22 mouse cellular contexts compared by ENCODE assay signal in genomic region chr6:108837958-108838357, GRCm38 (mm10). TPM values are rescaled to one million over a fixed set of nuclear protein-coding genes. Genes with fewer than 3 reads are reported as not detected.
DNase-seq lines count a peak whose midpoint lies in the region; ATAC-seq and TF ChIP-seq lines count a peak whose summit lies in the region.
"Had no signal": no experiment of that assay in that cellular context is flagged by ENCODE, and none has a peak within 500 bp of the region (broad histone marks: within the 10 kb centered on the region; RNA-seq: fewer than 3 reads in every experiment).

No protein-coding gene starts in this region.

- no peak overlapping the region for H3K9ac ChIP-seq in heart, postnatal 0 days (replicated peaks; ENCODE audit: low read depth, low read length)
- H3K9ac ChIP-seq in intestine, embryonic 15.5 days: no peak overlapping the region
- no peak overlapping the region for H3K9ac ChIP-seq in kidney, embryonic 15.5 days
- H3K9ac ChIP-seq: hindbrain, embryonic 13.5 days; liver, embryonic 15.5 days; neural tube, embryonic 12.5 days had no signal

- TF ChIP-seq EP300 in heart, postnatal 0 days (IDR thresholded peaks at IDR 0.05; ENCODE audit: low read depth): no peak

- H3K27ac ChIP-seq in heart, postnatal 0 days (ENCODE audit: low read depth): peak overlapping the region; percentile 10; the same call in 1 of the 2 replicates
- no peak overlapping the region for H3K27ac ChIP-seq in intestine, embryonic 15.5 days
- H3K27ac ChIP-seq in limb, embryonic 10.5 days: no peak overlapping the region
- no peak overlapping the region for H3K27ac ChIP-seq in kidney, embryonic 15.5 days
- H3K27ac ChIP-seq: heart, embryonic 10.5 days; hindbrain, embryonic 13.5 days; neural tube, embryonic 12.5 days; stomach, postnatal 0 days had no signal

- ATAC-seq in heart, postnatal 0 days (ENCODE audit: insufficient read depth, low read depth): no peak
- peak; percentile 32; the same call in 1 of the 2 replicates for ATAC-seq in intestine, embryonic 15.5 days
- ATAC-seq in kidney, embryonic 15.5 days (replicated peaks; ENCODE audit: low FRiP score): no peak
- ATAC-seq: forebrain, embryonic 14.5 days; inflammation-experienced regulatory T-cells, adult 6 months had no signal

- no peak for TF ChIP-seq CTCF in heart, postnatal 0 days (IDR thresholded peaks at IDR 0.05; ENCODE audit: low read depth)

- no peaks in the 10 kb centered on the region for H3K9me3 ChIP-seq in heart, postnatal 0 days (replicated peaks; ENCODE audit: control insufficient read depth, low read length)
- no peaks in the 10 kb centered on the region for H3K9me3 ChIP-seq in intestine, embryonic 15.5 days
- no peaks in the 10 kb centered on the region for H3K9me3 ChIP-seq in limb, embryonic 10.5 days (replicated peaks)
- H3K9me3 ChIP-seq in kidney, embryonic 15.5 days (replicated peaks): no peaks in the 10 kb centered on the region
- H3K9me3 ChIP-seq: heart, embryonic 10.5 days; hindbrain, embryonic 13.5 days; liver, embryonic 15.5 days; neural tube, embryonic 12.5 days had no signal

- no peaks in the 10 kb centered on the region for H3K4me1 ChIP-seq in heart, postnatal 0 days (ENCODE audit: control insufficient read depth, insufficient read depth)
- peaks cover 17% of the 10 kb centered on the region; the same call in 1 of the 2 replicates for H3K4me1 ChIP-seq in intestine, embryonic 15.5 days (replicated peaks)
- peaks cover 4% of the 10 kb centered on the region; the same call in 1 of the 2 replicates for H3K4me1 ChIP-seq in limb, embryonic 10.5 days
- H3K4me1 ChIP-seq in kidney, embryonic 15.5 days: no peaks in the 10 kb centered on the region
- H3K4me1 ChIP-seq: hindbrain, embryonic 13.5 days; neural tube, embryonic 12.5 days had no signal

- H3K4me3 ChIP-seq in heart, postnatal 0 days (ENCODE audit: low read depth, low read length): no peak overlapping the region
- H3K4me3 ChIP-seq in intestine, embryonic 15.5 days (replicated peaks): no peak overlapping the region
- no peak overlapping the region for H3K4me3 ChIP-seq in limb, embryonic 10.5 days
- no peak overlapping the region for H3K4me3 ChIP-seq in kidney, embryonic 15.5 days (replicated peaks)
- H3K4me3 ChIP-seq: heart, embryonic 10.5 days; hindbrain, embryonic 13.5 days; liver, embryonic 15.5 days; neural tube, embryonic 12.5 days had no signal

- intact Hi-C loops in heart, postnatal 36 days (cut with DNase I): no loop called here

- 71% methylated on average over 4 of the region's 4 CpGs for WGBS in heart, postnatal 0 days
- 77% methylated on average over 4 of the region's 4 CpGs for WGBS in intestine, embryonic 15.5 days
- WGBS in limb, embryonic 10.5 days: 94% methylated on average over 4 of the region's 4 CpGs
- WGBS in kidney, embryonic 15.5 days: 92% methylated on average over 4 of the region's 4 CpGs

- peak overlapping the region; percentile 9; the same call in 1 of the 2 replicates for H3K4me2 ChIP-seq in heart, postnatal 0 days (ENCODE audit: low read depth, low read length)
- H3K4me2 ChIP-seq in intestine, embryonic 15.5 days (replicated peaks): no peak overlapping the region
- H3K4me2 ChIP-seq in kidney, embryonic 15.5 days: no peak overlapping the region
- H3K4me2 ChIP-seq: hindbrain, embryonic 13.5 days; liver, embryonic 15.5 days; neural tube, embryonic 12.5 days had no signal

- no peaks in the 10 kb centered on the region for H3K27me3 ChIP-seq in heart, postnatal 0 days (ENCODE audit: control insufficient read depth, insufficient read depth, low read length)
- no peaks in the 10 kb centered on the region for H3K27me3 ChIP-seq in intestine, embryonic 15.5 days (replicated peaks)
- no peaks in the 10 kb centered on the region for H3K27me3 ChIP-seq in limb, embryonic 10.5 days (ENCODE audit: low read depth, poor library complexity, severe bottlenecking)
- H3K27me3 ChIP-seq in kidney, embryonic 15.5 days: no peaks in the 10 kb centered on the region
- H3K27me3 ChIP-seq: hindbrain, embryonic 13.5 days; liver, embryonic 15.5 days; neural tube, embryonic 12.5 days had no signal

- H3K36me3 ChIP-seq in heart, postnatal 0 days (replicated peaks; ENCODE audit: control insufficient read depth, insufficient read depth, low read length): peaks cover 32% of the 10 kb centered on the region
- no peaks in the 10 kb centered on the region; the same call in 1 of the 2 replicates for H3K36me3 ChIP-seq in intestine, embryonic 15.5 days
- peaks cover 65% of the 10 kb centered on the region for H3K36me3 ChIP-seq in limb, embryonic 10.5 days
- peaks cover 51% of the 10 kb centered on the region for H3K36me3 ChIP-seq in kidney, embryonic 15.5 days

- no peak for DNase-seq in heart, postnatal 0 days (ENCODE audit: low spot score)
- DNase-seq in heart, postnatal 36 days: no peak
- peak; percentile 46 for DNase-seq in CD4-positive, CD25-positive, alpha-beta regulatory T cell, adult 2 months (ENCODE audit: low read depth, low spot score)
- DNase-seq in thymus, postnatal 25 days: peak; percentile 63
- no peak for DNase-seq in limb, embryonic 10.5 days (ENCODE audit: low spot score)
- DNase-seq: adrenal gland, postnatal 36 days; cerebellum, adult 9-10 months; kidney, adult 9 months; kidney, postnatal 25 days; lung, postnatal 4 days; midbrain, embryonic 14.5 days; retina, postnatal 1 day; right cerebral cortex, postnatal 25 days had no signal

RNA-seq across cellular contexts. Expression of gene Edem1, which starts 9.5 kb away (rescaled TPM):
- total RNA-seq in heart, postnatal 0 days (2014; rRNA removed; ENCODE audit: low replicate concordance): 12.8 and 19.8 TPM in 2 replicates
- 5.1 and 5.9 TPM in 2 replicates for polyA plus RNA-seq in heart, postnatal 0 days (2015; fragmentation: Nextera tagmentation; extraction: Ambion mirVana)
- 10 to 100 TPM; 10.6 to 12.4 TPM for total RNA-seq in heart, postnatal 36 days (2021)
- 44.7 and 53.2 TPM in 2 replicates for polyA plus RNA-seq in intestine, embryonic 15.5 days (2015; fragmentation: Nextera tagmentation; extraction: Ambion mirVana)
- polyA plus RNA-seq in limb, embryonic 10.5 days (2016; fragmentation: Nextera tagmentation; extraction: Ambion mirVana): 19.7 and 21.5 TPM in 2 replicates
- polyA plus RNA-seq in kidney, embryonic 15.5 days (2015; fragmentation: Nextera tagmentation; extraction: Ambion mirVana): 25.1 TPM in 2 replicates

RNA-seq across cellular contexts. Expression of gene Arl8b, which starts 55.1 kb away (rescaled TPM):
- total RNA-seq in heart, postnatal 0 days (2014; rRNA removed; ENCODE audit: low replicate concordance): 42.7 and 47.0 TPM in 2 replicates
- polyA plus RNA-seq in heart, postnatal 0 days (2015; fragmentation: Nextera tagmentation; extraction: Ambion mirVana): 52.7 and 54.7 TPM in 2 replicates
- total RNA-seq in heart, postnatal 36 days (2021): 10 to 100 TPM; 92.3 to 95.7 TPM
- 84.5 and 98.8 TPM in 2 replicates for polyA plus RNA-seq in intestine, embryonic 15.5 days (2015; fragmentation: Nextera tagmentation; extraction: Ambion mirVana)
- 55.1 and 64.3 TPM in 2 replicates for polyA plus RNA-seq in limb, embryonic 10.5 days (2016; fragmentation: Nextera tagmentation; extraction: Ambion mirVana)
- 78.9 and 79.7 TPM in 2 replicates for polyA plus RNA-seq in kidney, embryonic 15.5 days (2015; fragmentation: Nextera tagmentation; extraction: Ambion mirVana)

Comparison
In these comparisons a context has a peak if more than half of its experiments do, and no peak if none do; other contexts are left out.
1. DNase-seq: peak in CD4-positive, CD25-positive, alpha-beta regulatory T cell, adult 2 months (single experiment) and thymus, postnatal 25 days (single experiment); none in heart, postnatal 0 days (single experiment), heart, postnatal 36 days (0 of 2) and limb, embryonic 10.5 days (single experiment).